Mouse (Mus musculus) midbrain, embryonic 12.5 days (tissue): ENCODE measurements around the gene Adck1. TPM values are rescaled to one million over a fixed set of nuclear protein-coding genes. Genes with fewer than 3 reads are reported as not detected.
"Not testable (repeated sequence)": the region's sequence is repeated elsewhere in the genome, so short reads cannot be mapped to it uniquely, and the experiment has no call there.

Source experiments
- ATAC-seq: fragments of 200-750 bp; cut with Nextera tagmentation; 2 replicates; pipeline ENCODE4 v1.8.0; 2017; ENCODE audit warnings: low read depth, moderate TSS enrichment, moderate library complexity; ENCODE audit not compliant: low FRiP score
- H3K27ac ChIP-seq: fragments of 300-500 bp; sonication (generic); replicated peaks from 2 replicates; pipeline ENCODE4 v1.5.1; 2016; ENCODE audit warnings: mild to moderate bottlenecking
- H3K27me3 ChIP-seq: fragments of 300-500 bp; sonication (generic); 2 replicates; pipeline ENCODE4 v1.6.1; 2016; ENCODE audit warnings: mild to moderate bottlenecking
- H3K36me3 ChIP-seq: fragments of 300-500 bp; sonication (generic); 2 replicates; pipeline ENCODE4 v1.6.1; 2016
- H3K4me1 ChIP-seq: fragments of 300-500 bp; sonication (generic); 2 replicates; pipeline ENCODE4 v1.6.1; 2016
- H3K4me2 ChIP-seq: fragments of 300-500 bp; sonication (generic); replicated peaks from 2 replicates; pipeline ENCODE4 v1.6.1; 2016; ENCODE audit warnings: mild to moderate bottlenecking, moderate library complexity
- H3K4me3 ChIP-seq: fragments of 300-500 bp; sonication (generic); 2 replicates; pipeline ENCODE4 v1.5.1; 2016; ENCODE audit warnings: mild to moderate bottlenecking
- H3K9ac ChIP-seq: fragments of 300-500 bp; sonication (generic); replicated peaks from 2 replicates; pipeline ENCODE4 v1.6.1; 2016; ENCODE audit warnings: mild to moderate bottlenecking, moderate library complexity
- H3K9me3 ChIP-seq: fragments of 300-500 bp; sonication (generic); 2 replicates; pipeline ENCODE4 v1.6.1; 2016; ENCODE audit warnings: mild to moderate bottlenecking
- WGBS: fragments of 180-500 bp; shearing (Covaris S2); methylation state at CpG from one replicate; pipeline ENCODE4 v1.1.7; 2016; 5-methylcytosine and 5-hydroxymethylcytosine counted together
- polyA plus RNA-seq: library from polyadenylated mRNA; unstranded; fragments of >200 nt; fragmentation: Nextera tagmentation; extraction: Ambion mirVana; gene quantifications from 2 replicates; pipeline ENCODE4 v1.2.1, GENCODE M21; 2016

The Adck1 gene
- 18.9 and 19.0 TPM in 2 replicates for polyA plus RNA-seq

DNA sequence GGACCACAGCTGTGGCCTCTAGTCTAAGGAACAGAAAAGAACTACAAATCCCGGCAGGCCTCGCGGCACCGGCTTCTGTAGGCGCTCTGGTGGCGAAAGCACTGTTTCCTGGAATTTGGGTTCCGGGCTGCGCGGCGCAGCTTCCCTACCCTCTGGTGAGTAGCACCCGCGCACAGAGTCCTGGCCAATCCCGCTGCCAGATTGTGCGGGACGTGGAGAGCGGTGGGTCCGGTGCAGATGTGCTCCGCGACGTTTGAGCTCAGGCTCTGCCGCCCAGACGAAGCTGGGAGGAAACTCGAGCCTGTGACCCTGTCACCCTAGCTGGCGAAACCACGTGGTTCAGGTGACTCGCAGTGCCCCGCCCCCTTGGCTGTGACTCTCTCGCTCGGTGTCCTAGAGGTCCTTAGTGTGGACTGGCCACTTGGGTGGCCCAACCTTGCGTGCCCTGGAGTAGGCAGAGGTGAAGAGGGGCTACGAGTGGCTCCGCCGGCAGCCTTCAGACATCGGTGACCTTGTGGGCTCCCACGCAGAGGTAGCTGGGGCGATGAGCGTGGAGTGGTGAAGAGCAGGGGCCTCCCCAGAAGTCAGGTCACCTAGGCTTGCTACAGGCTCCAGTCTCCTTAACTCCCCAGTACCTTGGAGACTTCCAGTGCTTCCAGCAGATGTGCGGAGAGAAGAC lies at the start of gene Adck1:
TSS of gene Adck1 (plus strand) at position 114 of the 679 bp plus-strand sequence.
- no peaks in the 10 kb centered on the region for H3K9me3 ChIP-seq
- under 1% methylated on average over 38 of the region's 38 CpGs for WGBS
- peak within 1 kb of the TSS; percentile 82 for H3K4me2 ChIP-seq
- H3K36me3 ChIP-seq, result no peaks in the 10 kb centered on the region
- H3K4me3 ChIP-seq, result peak within 1 kb of the TSS; percentile 74
- no peaks in the 10 kb centered on the region for H3K27me3 ChIP-seq
- ATAC-seq, result peak; percentile 95
- H3K27ac ChIP-seq, result peak within 1 kb of the TSS; percentile 54
- H3K4me1 ChIP-seq, result peaks cover 4% of the 10 kb centered on the region; the same call in 1 of the 2 replicates
- peak within 1 kb of the TSS; percentile 61 for H3K9ac ChIP-seq

DNA sequence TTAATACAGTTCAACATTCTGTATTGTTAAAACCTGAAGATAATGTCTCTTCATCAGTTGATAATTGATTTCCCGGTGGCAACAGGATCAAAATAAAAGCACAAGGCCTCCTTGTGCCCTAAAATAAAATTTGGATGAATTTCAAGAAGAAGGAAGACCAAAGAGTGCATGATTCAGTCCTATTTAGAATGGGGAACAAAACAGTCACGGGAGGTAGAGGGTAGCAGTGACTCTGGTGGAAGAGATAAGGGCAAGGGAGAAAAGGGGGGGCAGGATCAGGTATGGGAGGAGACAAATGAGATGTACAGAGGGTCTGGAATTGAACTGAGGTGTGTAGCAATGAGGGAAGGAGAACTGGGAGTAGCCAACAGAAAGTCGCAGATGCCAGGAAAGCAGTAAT lies 45.8 kb upstream of the Adck1 start:
- Histone ChIP-seq H3K27me3 (no peaks in the 10 kb centered on the region), H3K4me3 (no peak overlapping the region), H3K36me3 (no peaks in the 10 kb centered on the region), H3K9me3 (no peaks in the 10 kb centered on the region), H3K4me2 (no peak overlapping the region), H3K9ac (no peak overlapping the region), H3K27ac (no peak overlapping the region), H3K4me1 (no peaks in the 10 kb centered on the region)
- no peak for ATAC-seq
- WGBS, result 87% methylated on average over 3 of the region's 3 CpGs

DNA sequence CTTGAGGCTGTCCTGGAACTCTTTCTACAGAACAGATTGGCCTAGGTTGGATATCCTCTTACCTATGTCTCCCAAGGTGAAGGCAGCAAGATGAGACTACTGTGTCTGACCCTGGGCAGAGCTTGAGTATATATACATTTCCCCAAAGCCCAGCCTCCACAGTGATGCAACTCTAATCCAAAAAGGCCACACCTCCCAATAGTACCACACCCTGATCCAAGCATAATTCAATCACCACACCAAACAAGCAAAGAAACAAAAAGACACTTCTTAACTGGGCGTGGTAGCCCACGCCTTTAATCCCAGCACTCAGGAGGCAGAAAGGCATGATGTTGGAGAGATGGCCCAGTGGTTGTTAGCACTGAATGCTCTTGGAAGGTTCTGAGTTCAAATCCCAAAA lies 36.4 kb upstream of the Adck1 start, which contains the start of gene Gm5039:
TSS of gene Gm5039 (minus strand) at position 101 of the 400 bp plus-strand sequence.
- H3K9ac ChIP-seq, H3K4me1 ChIP-seq, H3K9me3 ChIP-seq, H3K27ac ChIP-seq, ATAC-seq, H3K4me2 ChIP-seq, H3K4me3 ChIP-seq, H3K27me3 ChIP-seq, H3K36me3 ChIP-seq: not testable (repeated sequence)
- 77% methylated on average over 2 of the region's 2 CpGs for WGBS

DNA sequence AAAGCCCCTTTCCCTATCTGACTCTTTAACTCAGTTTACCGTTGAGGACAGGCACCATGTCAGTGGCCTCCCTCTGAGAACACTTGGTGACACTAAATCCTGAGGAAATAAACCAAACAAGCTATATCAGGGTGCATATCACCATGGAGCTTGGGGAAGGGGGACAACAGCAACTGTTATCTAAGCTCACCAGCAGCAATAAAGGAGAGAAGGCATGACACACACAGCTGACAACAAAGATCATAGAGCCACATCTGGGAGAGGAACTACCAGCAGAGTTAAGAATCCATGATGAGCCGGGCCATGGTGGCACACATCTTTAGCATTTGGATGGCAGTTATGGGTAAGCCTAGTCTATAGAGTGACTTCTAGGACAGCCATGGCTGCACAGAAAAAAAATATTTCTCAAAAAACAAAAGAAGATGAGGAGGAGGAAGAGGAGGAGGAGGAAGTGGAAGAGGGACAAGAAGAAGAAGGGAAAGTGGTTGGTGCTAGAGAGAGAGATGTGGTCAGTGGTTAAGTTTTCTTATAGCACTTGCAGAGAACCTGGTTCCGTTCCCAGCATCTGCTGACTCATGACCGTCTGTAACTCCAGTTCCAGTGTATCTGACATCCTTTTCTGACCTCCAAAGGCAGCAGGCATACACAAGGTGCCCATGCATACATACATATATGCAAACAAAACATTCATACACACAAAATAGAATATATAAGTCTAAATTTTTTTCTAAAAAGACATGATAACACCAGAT lies 23.5 kb upstream of the Adck1 start:
- H3K4me1 ChIP-seq, H3K9me3 ChIP-seq, H3K9ac ChIP-seq, H3K4me2 ChIP-seq, H3K36me3 ChIP-seq, H3K27ac ChIP-seq, H3K4me3 ChIP-seq, H3K27me3 ChIP-seq, ATAC-seq: not testable (repeated sequence)
- 71% methylated on average over 4 of the region's 4 CpGs for WGBS

DNA sequence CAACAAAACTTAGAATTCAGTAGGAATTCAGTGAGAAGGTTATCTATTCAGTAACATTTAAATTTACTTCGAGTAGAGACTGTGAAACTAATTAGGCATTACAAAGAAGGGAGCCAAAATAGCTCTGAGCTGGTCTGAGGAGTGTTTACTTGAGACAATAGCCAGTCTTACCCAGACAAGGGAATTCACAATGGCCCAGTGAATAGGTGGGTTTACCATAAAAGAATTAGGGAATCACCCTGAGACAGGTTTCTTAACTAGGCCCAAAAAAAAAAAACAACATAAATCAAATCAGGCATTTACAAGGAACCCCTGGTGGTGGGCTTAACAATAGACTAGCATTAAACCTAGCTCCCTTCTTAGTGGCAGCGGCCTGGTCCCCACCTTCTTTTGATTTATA lies 19.1 kb upstream of the Adck1 start:
- H3K4me3 ChIP-seq, H3K4me1 ChIP-seq, H3K36me3 ChIP-seq, H3K27ac ChIP-seq, ATAC-seq, H3K4me2 ChIP-seq, H3K9me3 ChIP-seq, H3K27me3 ChIP-seq, H3K9ac ChIP-seq: not testable (repeated sequence)
- 24% methylated on average over 2 of the region's 2 CpGs for WGBS

DNA sequence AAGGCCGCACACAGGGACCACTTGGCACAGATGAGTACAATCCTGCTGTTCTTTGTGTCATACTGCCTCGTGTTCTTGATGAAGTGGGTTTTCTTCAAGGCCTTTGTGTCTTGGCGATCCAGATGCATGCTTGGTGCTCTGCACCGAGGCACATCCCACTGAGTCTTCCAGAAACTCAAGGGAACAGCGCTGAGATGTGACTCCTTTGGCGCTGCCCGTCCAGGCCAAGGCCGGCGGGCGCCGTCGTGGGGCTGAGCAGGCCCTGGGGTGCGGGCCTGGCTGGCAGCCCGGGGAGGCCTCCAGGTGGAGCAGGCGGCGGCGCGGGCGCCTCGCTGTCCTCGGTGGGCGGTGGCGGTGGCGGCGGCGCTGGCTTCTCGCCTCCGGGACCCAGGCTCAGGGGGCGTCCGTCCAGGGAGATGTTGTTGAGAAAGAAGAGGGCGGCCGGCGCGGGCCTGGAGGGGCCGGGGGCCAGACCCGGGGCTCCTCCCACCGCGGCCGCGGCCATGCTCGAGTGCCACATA lies 6.1 kb upstream of the Adck1 start:
- Histone ChIP-seq H3K9me3 (no peaks in the 10 kb centered on the region), H3K4me1 (no peaks in the 10 kb centered on the region), H3K9ac (peak overlapping the region; percentile 49), H3K36me3 (no peaks in the 10 kb centered on the region), H3K4me3 (peak overlapping the region; percentile 37), H3K4me2 (peak overlapping the region; percentile 55), H3K27ac (no peak overlapping the region), H3K27me3 (no peaks in the 10 kb centered on the region)
- ATAC-seq, result peak; percentile 79
- WGBS, result 17% methylated on average over 41 of the region's 41 CpGs

DNA sequence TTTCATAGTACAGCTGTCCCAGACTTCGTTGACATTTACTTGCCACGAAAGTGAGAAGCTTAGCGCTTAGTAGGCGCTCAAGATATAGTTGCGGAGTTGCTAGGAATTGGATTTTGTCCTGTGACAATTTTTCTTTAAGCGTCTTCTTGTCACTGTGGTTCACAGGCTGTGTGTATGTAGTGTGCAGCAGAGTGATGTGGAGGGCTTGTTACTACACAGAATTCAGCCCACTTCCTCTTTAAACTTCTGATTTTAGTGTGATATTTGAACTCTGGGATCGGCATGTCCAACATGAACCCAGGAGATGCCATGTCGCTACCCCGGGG lies 729 bp downstream of the Adck1 start:
- WGBS, result 56% methylated on average over 9 of the region's 9 CpGs
- no peaks in the 10 kb centered on the region for H3K27me3 ChIP-seq
- no peak overlapping the region for H3K27ac ChIP-seq
- H3K4me1 ChIP-seq, result peaks cover 4% of the 10 kb centered on the region; the same call in 1 of the 2 replicates
- H3K9me3 ChIP-seq, result no peaks in the 10 kb centered on the region
- peak overlapping the region; percentile 61 for H3K9ac ChIP-seq
- H3K36me3 ChIP-seq, result no peaks in the 10 kb centered on the region
- no peak for ATAC-seq
- peak overlapping the region; percentile 74 for H3K4me3 ChIP-seq
- H3K4me2 ChIP-seq, result peak overlapping the region; percentile 82

DNA sequence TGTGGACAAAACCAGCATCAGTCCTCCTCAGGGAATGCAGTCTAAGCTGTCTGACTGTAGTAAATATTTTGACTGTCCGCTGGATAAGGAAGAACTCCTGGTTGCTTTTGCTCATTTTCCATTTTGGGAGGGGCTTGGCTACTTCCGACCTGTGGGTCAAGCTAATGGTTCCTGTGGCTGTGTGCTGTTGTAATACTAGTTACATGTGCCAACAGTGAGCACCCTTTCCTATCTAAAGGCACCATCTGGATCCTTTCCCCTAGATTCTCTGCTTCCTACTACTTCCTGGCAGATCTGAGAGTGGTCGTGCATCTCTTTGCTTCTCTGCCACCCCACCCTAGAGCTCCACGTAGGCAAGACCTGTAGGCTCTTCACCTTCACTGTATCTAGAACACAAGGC lies 7.3 kb downstream of the Adck1 start:
- WGBS, result 95% methylated on average over 4 of the region's 4 CpGs
- H3K4me2 ChIP-seq, result no peak overlapping the region
- H3K4me1 ChIP-seq, result no peaks in the 10 kb centered on the region
- no peak overlapping the region for H3K9ac ChIP-seq
- H3K9me3 ChIP-seq, result no peaks in the 10 kb centered on the region
- no peaks in the 10 kb centered on the region for H3K36me3 ChIP-seq
- no peak for ATAC-seq
- H3K27me3 ChIP-seq, result no peaks in the 10 kb centered on the region
- no peak overlapping the region for H3K4me3 ChIP-seq
- H3K27ac ChIP-seq, result no peak overlapping the region

DNA sequence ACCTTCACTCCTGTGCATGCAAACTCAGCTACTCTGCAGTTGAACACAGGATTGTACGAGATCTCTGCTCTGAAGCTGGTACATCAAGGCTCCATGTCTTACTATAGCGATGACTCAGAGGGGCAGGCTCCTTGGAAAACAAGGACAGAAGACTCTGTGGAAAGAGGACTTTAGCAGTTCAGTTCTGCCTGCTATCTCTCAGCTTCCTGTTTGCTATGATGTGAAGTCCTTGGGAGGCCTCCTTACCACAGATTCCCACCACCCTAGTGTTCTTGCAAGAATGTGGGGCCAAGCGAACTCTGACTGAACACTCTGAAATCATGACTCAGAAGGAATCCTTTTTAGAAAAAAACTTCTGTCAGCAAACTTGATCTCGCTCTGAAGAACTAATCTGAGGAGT lies 8.3 kb downstream of the Adck1 start:
- Histone ChIP-seq H3K27me3 (no peaks in the 10 kb centered on the region), H3K27ac (no peak overlapping the region), H3K4me3 (no peak overlapping the region), H3K9me3 (no peaks in the 10 kb centered on the region), H3K4me1 (no peaks in the 10 kb centered on the region), H3K36me3 (no peaks in the 10 kb centered on the region), H3K4me2 (no peak overlapping the region), H3K9ac (no peak overlapping the region)
- 88% methylated on average over 4 of the region's 4 CpGs for WGBS
- no peak for ATAC-seq

DNA sequence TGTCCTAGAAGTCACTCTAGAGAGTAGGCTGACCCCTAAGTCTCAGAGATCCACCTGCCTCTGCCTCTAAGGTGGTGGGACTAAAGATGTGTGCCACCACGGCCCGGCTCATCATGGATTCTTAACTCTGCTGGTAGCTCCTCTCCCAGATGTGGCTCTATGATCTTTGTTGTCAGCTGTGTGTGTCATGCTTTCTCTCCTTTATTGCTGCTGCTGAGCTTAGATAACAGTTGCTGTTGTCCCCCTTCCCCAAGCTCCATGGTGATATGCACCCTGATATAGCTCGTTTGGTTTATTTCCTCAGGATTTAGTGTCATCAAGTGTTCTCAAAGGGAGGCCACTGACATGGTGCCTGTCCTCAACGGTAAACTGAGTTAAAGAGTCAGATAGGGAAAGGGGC lies 9.3 kb downstream of the Adck1 start:
- WGBS, result 85% methylated on average over 4 of the region's 4 CpGs
- not testable (repeated sequence) for H3K4me1 ChIP-seq, H3K9ac ChIP-seq, H3K27me3 ChIP-seq, H3K4me3 ChIP-seq, H3K27ac ChIP-seq, H3K9me3 ChIP-seq, H3K36me3 ChIP-seq, H3K4me2 ChIP-seq, ATAC-seq

DNA sequence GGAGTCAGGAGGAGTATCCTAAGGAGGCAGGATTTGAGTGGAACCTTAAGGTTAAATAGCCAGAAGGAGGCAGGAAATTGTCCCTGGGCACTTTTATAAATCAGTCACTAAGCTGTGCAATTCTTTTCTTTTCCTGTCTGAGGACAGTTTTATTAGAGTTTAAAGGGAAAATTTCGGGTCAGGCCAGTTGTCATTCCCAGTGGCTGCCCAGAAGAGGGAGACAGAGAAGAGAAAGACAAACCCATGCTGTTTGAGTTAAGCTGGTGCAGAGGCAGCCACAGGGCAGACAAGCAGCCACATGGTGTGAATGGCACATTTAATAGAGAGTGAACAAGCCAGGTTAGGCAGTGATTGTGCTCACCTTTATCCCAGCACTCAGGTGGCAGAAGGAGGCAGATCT lies 10.0 kb downstream of the Adck1 start:
- not testable (repeated sequence) for H3K36me3 ChIP-seq, H3K9ac ChIP-seq, H3K9me3 ChIP-seq, H3K27ac ChIP-seq, H3K27me3 ChIP-seq, H3K4me2 ChIP-seq, H3K4me3 ChIP-seq, H3K4me1 ChIP-seq, ATAC-seq
- 18% methylated on average over 1 of the region's 1 CpGs for WGBS

DNA sequence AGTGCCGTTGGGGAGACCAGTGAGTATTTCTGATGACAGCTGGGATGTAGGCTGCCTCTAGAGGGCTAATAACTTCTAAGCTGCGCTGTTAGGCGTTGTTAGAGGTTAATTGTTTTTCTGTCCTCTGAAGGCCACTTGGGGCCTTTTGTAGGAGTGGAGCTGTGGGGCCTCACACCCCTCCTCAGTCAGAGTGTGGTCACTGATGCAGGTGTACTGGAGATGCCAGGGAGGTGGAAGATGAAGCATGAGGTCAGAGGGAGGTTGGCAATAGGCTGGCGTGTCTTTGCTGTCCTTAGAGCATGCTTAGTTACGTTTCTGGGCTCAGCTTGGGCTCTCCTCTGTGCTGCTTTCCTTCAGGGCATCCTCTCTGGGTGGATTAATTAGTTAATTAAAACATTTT lies 11.7 kb downstream of the Adck1 start:
- WGBS, result 75% methylated on average over 5 of the region's 5 CpGs

More for the DNA sequence above, 11.7 kb downstream of the Adck1 start:
- ATAC-seq, result peak; percentile 27; the same call in 1 of the 2 replicates
- Histone ChIP-seq H3K9me3 (no peaks in the 10 kb centered on the region), H3K27ac (no peak overlapping the region), H3K4me1 (no peaks in the 10 kb centered on the region), H3K9ac (no peak overlapping the region), H3K27me3 (no peaks in the 10 kb centered on the region), H3K4me2 (no peak overlapping the region), H3K36me3 (no peaks in the 10 kb centered on the region), H3K4me3 (no peak overlapping the region)
